ENCODE assay signal across 23 mouse cellular contexts in genomic region chr17:9540156-9540555, GRCm38 (mm10).
DNase-seq lines count a peak whose midpoint lies in the region; ATAC-seq and TF ChIP-seq lines count a peak whose summit lies in the region.
"Had no signal": no experiment of that assay in that cellular context is flagged by ENCODE, and none has a peak within 500 bp of the region (broad histone marks: within the 10 kb centered on the region; RNA-seq: fewer than 3 reads in every experiment).

No protein-coding gene starts in this region.

- H3K9ac ChIP-seq in hindbrain, postnatal 0 days (replicated peaks; ENCODE audit: low read length), result no peak overlapping the region

- no peak overlapping the region for H3K4me3 ChIP-seq in hindbrain, postnatal 0 days (ENCODE audit: low read length)

- no peak for ATAC-seq in CD4-positive, CD25-positive, alpha-beta regulatory T cell, adult 4 months
- no peak for ATAC-seq in hindbrain, postnatal 0 days
- ATAC-seq: activated CD4-positive, CD25-positive, alpha-beta regulatory T cell, adult 4 months; Patski had no signal

- 87% methylated on average over 1 of the region's 1 CpGs for WGBS in hindbrain, postnatal 0 days

- H3K4me2 ChIP-seq in hindbrain, postnatal 0 days (ENCODE audit: low read depth, low read length), result no peak overlapping the region

- no peak for TF ChIP-seq CTCF in hindbrain, postnatal 0 days (IDR thresholded peaks at IDR 0.05; ENCODE audit: low read depth)

- H3K27me3 ChIP-seq in hindbrain, postnatal 0 days (ENCODE audit: insufficient read depth, low read length), result no peaks in the 10 kb centered on the region
- H3K27me3 ChIP-seq: CH12.LX, Patski had no signal

- DNase-seq in Muller cell, postnatal 12 days (ENCODE audit: inconsistent ontology term), result peak; percentile 60
- peak; percentile 48 for DNase-seq in retina, embryonic 14.5 days (ENCODE audit: low spot score)
- DNase-seq in retina, postnatal 1 day, result peak; percentile 77
- no peak for DNase-seq in adrenal gland, adult (ENCODE audit: inconsistent age in 2 of 2, low spot score in 1 of 2)
- no peak for DNase-seq in hindbrain, postnatal 0 days (ENCODE audit: low spot score)
- DNase-seq: adrenal gland, adult 2 months; adrenal gland, adult 8-10 months; adrenal gland, postnatal 10 days; adrenal gland, postnatal 14 days; adrenal gland, postnatal 25 days; adrenal gland, postnatal 36 days; B cell, adult 2 months; cerebellum, adult 11 months; cerebellum, adult 11-12 months; cerebellum, adult 18-20 months; cerebellum, adult 2 months; cerebellum, adult 8-10 months; cerebellum, adult 9-10 months had no signal

- H3K9me3 ChIP-seq in hindbrain, postnatal 0 days (ENCODE audit: low read length), result no peaks in the 10 kb centered on the region
- H3K9me3 ChIP-seq: G1E had no signal

- H3K27ac ChIP-seq in hindbrain, postnatal 0 days, result no peak overlapping the region

- H3K36me3 ChIP-seq in hindbrain, postnatal 0 days (ENCODE audit: insufficient read depth, low read length), result no peaks in the 10 kb centered on the region
- H3K36me3 ChIP-seq: G1E had no signal

- no peaks in the 10 kb centered on the region for H3K4me1 ChIP-seq in hindbrain, postnatal 0 days (ENCODE audit: insufficient read depth, low read length)

Comparison
In these comparisons a context has a peak if more than half of its experiments do, and no peak if none do; other contexts are left out.
1. DNase-seq: peak in Muller cell, postnatal 12 days (single experiment), retina, embryonic 14.5 days (single experiment) and retina, postnatal 1 day (single experiment); none in adrenal gland, adult (0 of 2) and hindbrain, postnatal 0 days (single experiment).